Mouse (Mus musculus) myocyte (in vitro differentiated cells): Measurements from ENCODE around the gene Krt81. TPM values are rescaled to one million over a fixed set of nuclear protein-coding genes. Genes with fewer than 3 reads are reported as not detected.

ENCODE experiments used
- H3K27me3 ChIP-seq: one replicate; pipeline ENCODE4 v1.6.1; 2011; ENCODE audit not compliant: control insufficient read depth, insufficient read depth, insufficient read length
- H3K36me3 ChIP-seq: one replicate; pipeline ENCODE4 v1.6.1; 2011; ENCODE audit not compliant: control insufficient read depth, insufficient read depth
- H3K4me2 ChIP-seq: one replicate; pipeline ENCODE4 v1.6.1; 2011; ENCODE audit warnings: low read depth, control low read depth
- H3K4me3 ChIP-seq: one replicate; pipeline ENCODE4 v1.5.1; 2011; ENCODE audit warnings: mild to moderate bottlenecking, control low read depth, moderate library complexity
- H3K79me2 ChIP-seq: one replicate; pipeline ENCODE4 v1.6.1; 2011; ENCODE audit not compliant: control insufficient read depth, insufficient read depth
- H3ac ChIP-seq: one replicate; pipeline ENCODE4 v1.6.1; 2011; ENCODE audit not compliant: control insufficient read depth, insufficient read length
- CEBPB ChIP-seq: IDR thresholded peaks from 2 replicates; pipeline ENCODE4 v1.6.1; 2011; ENCODE audit warnings: mild to moderate bottlenecking, moderate library complexity; ENCODE audit not compliant: poor library complexity, insufficient read depth, severe bottlenecking
- E2F4 ChIP-seq: IDR thresholded peaks from one replicate; pipeline ENCODE4 v1.6.1; 2011; ENCODE audit warnings: mild to moderate bottlenecking, control low read depth, moderate library complexity; ENCODE audit not compliant: insufficient read depth
- MAX ChIP-seq: IDR thresholded peaks from one replicate; pipeline ENCODE4 v1.6.1; 2011; ENCODE audit warnings: low read depth, mild to moderate bottlenecking, control low read depth
- MYOD1 ChIP-seq, 3 experiments: IDR thresholded peaks; one replicate each; pipeline ENCODE4 v1.6.1; 2011; ENCODE audit warnings: control low read depth in 2 of 3, low read depth in 2 of 3, mild to moderate bottlenecking in 2 of 3, moderate library complexity in 1 of 3; ENCODE audit not compliant: insufficient read length in 2 of 3, control insufficient read depth in 1 of 3
- MYOG ChIP-seq, 3 experiments: IDR thresholded peaks; one replicate each; pipeline ENCODE4 v1.6.1; 2011; ENCODE audit warnings: control low read depth in 2 of 3, low read depth in 2 of 3, mild to moderate bottlenecking in 2 of 3; ENCODE audit not compliant: insufficient read length in 2 of 3, control insufficient read depth in 1 of 3, insufficient read depth in 1 of 3
- POLR2A ChIP-seq: IDR thresholded peaks from one replicate; pipeline ENCODE4 v1.6.1; 2011; ENCODE audit warnings: low read depth, mild to moderate bottlenecking, control low read depth, moderate library complexity; ENCODE audit not compliant: insufficient read length
- POLR2AphosphoS2 ChIP-seq: IDR thresholded peaks from one replicate; pipeline ENCODE4 v1.6.1; 2011; ENCODE audit warnings: low read depth, control low read depth; ENCODE audit not compliant: insufficient read length
- REST ChIP-seq: IDR thresholded peaks from one replicate; pipeline ENCODE4 v1.6.1; 2011; ENCODE audit warnings: mild to moderate bottlenecking, control low read depth, moderate library complexity; ENCODE audit not compliant: insufficient read depth, insufficient read length
- SRF ChIP-seq: IDR thresholded peaks from one replicate; pipeline ENCODE4 v1.6.1; 2011; ENCODE audit warnings: low read depth; ENCODE audit not compliant: control insufficient read depth, insufficient read length
- TCF12 ChIP-seq: IDR thresholded peaks from one replicate; pipeline ENCODE4 v1.6.1; 2011; ENCODE audit warnings: mild to moderate bottlenecking, control low read depth; ENCODE audit not compliant: poor library complexity, insufficient read depth, severe bottlenecking
- TCF3 ChIP-seq: IDR thresholded peaks from one replicate; pipeline ENCODE4 v1.6.1; 2011; ENCODE audit warnings: low read depth, control low read depth; ENCODE audit not compliant: insufficient read length
- USF1 ChIP-seq: IDR thresholded peaks from one replicate; pipeline ENCODE4 v1.6.1; 2011; ENCODE audit warnings: low read depth, mild to moderate bottlenecking, control low read depth, moderate library complexity
- polyA plus RNA-seq: library from polyadenylated mRNA; unstranded; fragments of >200 nt; fragmentation: generic; extraction: Trizol; gene quantifications from one replicate; pipeline ENCODE4 v1.2.1, GENCODE M21; 2012; ENCODE audit warnings: missing spikeins

The Krt81 gene
- polyA plus RNA-seq, 1 experiment = not detected

DNA sequence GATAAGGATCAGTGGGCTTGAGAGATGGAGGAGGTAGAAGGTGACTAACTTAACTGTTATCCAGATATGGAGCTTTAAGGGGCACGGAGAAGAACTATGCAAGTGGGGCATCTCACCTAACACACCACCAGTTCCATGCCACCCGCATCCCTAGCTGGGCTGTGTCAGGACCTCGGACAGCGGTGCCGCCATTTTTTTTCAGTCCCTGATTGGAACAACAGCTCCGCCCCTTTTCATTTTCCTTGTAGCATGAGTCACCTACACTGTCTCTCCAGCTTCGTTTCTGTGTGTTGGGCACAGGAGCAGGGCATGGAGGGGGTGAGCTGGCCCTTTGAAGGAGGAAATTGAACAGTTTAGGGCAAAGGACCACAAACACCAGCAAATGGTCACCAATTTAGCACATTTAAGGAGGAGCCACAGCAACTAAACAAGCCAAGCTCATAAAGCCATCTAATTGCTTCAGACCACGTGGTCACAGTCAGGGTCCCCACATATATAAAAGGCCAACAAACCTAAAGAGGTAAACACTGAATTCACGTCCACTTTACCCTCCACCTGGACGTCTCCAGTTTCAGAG, 9.5 kb upstream of the Krt81 start, which contains the start of gene Krt86:
Gene Krt86 (plus strand): TSS at position 527 of the 577 bp plus-strand sequence.
- H3K27me3 ChIP-seq = no peaks in the 10 kb centered on the region
- no peak within 1 kb of the TSS for H3K4me3 ChIP-seq
- no peaks in the 10 kb centered on the region for H3K36me3 ChIP-seq
- H3K79me2 ChIP-seq = no peaks in the 10 kb centered on the region
- no peak within 1 kb of the TSS for H3ac ChIP-seq
- no peak for TF ChIP-seq CEBPB
- peak; percentile 94 for TF ChIP-seq REST
- no peak for TF ChIP-seq POLR2A
- TF ChIP-seq MAX = no peak
- no peak for TF ChIP-seq E2F4
- no peak within 1 kb of the TSS for H3K4me2 ChIP-seq

DNA sequence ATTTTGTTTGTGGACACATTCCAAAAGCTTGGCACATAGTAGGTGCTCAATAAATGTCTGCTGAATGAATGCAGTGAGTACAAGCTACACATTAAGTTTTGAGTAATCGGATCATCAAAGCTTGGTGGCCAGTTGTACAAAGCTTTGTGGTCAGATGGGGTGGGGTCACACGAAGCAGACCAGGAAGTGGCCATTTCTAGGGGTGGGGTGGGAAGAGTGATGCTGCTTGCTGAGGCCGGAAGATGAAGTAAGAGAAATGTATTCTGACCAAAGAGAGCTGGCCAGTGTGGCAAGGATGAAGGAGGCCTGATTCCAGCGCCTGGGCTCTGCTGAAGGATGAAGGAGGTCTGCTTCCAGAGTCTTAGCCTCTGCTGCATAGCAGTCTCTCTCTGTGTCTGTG, 5.5 kb upstream of the Krt81 start:
- Histone ChIP-seq H3ac (no peak overlapping the region), H3K4me2 (no peak overlapping the region), H3K79me2 (no peaks in the 10 kb centered on the region), H3K36me3 (no peaks in the 10 kb centered on the region), H3K4me3 (no peak overlapping the region), H3K27me3 (peaks cover 6% of the 10 kb centered on the region)
- TF ChIP-seq REST (no peak), CEBPB (no peak), USF1 (no peak), TCF3 (no peak), TCF12 (no peak)

DNA sequence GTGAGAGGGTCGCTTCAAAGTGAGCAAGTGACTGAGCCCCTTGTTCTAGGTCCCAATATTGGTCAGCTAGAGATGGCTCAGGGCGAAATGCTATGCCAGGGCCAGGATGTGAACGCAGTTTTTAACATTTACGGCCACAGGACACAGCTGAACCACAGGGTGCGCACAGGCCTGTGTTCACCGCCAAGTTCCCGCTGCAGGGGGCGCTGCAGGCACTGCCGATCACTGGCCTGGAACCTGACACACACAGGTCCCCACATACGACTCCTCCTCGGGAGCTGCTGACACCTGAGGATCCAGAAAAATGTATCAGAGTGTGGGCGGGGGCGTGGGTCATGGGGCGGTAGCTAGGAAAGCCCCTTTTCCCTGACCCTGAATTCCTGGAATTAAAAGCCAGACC, 4.3 kb downstream of the Krt81 start:
- H3K4me2 ChIP-seq = no peak overlapping the region
- peaks cover 28% of the 10 kb centered on the region for H3K27me3 ChIP-seq
- H3K36me3 ChIP-seq = no peaks in the 10 kb centered on the region
- no peak overlapping the region for H3K4me3 ChIP-seq
- H3K79me2 ChIP-seq = no peaks in the 10 kb centered on the region
- TF ChIP-seq MYOG (IDR thresholded peaks at IDR 0.05; ENCODE audit: control insufficient read depth in 1 of 3, insufficient read depth in 1 of 3, insufficient read length in 2 of 3, low read depth in 2 of 3) (no peak), POLR2A (no peak), POLR2AphosphoS2 (no peak), CEBPB (no peak), SRF (no peak), REST (no peak), TCF3 (no peak)
- no peak overlapping the region for H3ac ChIP-seq

DNA sequence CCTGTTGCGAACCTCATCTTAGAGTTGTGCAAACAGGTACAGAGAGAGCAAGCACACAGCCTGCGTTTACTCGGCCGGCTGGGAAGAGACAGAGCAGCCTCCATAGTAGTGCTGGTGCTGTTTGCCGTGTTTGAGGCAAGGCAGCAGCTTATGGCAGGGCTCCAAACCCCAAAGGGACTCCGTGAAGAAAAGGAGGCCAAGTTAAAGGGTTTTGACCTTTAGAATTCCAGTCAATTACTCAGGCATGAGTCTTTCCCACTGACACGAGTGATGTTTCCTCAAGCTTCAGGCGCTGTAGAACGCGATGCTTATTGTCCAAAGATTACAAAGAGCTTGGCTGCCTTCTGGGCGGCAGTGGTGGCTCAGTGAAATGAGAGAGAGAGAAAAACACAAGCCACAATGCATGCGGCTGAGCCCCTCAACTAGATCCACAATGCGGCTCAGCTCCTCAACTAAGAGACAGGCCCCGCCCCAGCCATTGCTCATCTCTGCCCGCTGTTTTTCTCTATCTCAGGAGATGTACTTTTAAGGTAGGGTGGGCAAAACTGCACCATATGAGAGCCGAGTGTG, 5.1 kb downstream of the Krt81 start:
- H3K4me3 ChIP-seq = no peak overlapping the region
- H3K27me3 ChIP-seq = peaks cover 23% of the 10 kb centered on the region
- no peaks in the 10 kb centered on the region for H3K36me3 ChIP-seq
- no peak overlapping the region for H3ac ChIP-seq
- H3K4me2 ChIP-seq = no peak overlapping the region
- TF ChIP-seq E2F4 (no peak), USF1 (no peak), POLR2A (no peak), POLR2AphosphoS2 (no peak), TCF12 (no peak), SRF (no peak), TCF3 (no peak), CEBPB (no peak), MYOD1 (IDR thresholded peaks at IDR 0.05; ENCODE audit: control insufficient read depth in 1 of 3, insufficient read length in 2 of 3, low read depth in 2 of 3) (no peak), REST (no peak), MYOG (IDR thresholded peaks at IDR 0.05; ENCODE audit: control insufficient read depth in 1 of 3, insufficient read depth in 1 of 3, insufficient read length in 2 of 3, low read depth in 2 of 3) (no peak), MAX (no peak)
- H3K79me2 ChIP-seq = no peaks in the 10 kb centered on the region

DNA sequence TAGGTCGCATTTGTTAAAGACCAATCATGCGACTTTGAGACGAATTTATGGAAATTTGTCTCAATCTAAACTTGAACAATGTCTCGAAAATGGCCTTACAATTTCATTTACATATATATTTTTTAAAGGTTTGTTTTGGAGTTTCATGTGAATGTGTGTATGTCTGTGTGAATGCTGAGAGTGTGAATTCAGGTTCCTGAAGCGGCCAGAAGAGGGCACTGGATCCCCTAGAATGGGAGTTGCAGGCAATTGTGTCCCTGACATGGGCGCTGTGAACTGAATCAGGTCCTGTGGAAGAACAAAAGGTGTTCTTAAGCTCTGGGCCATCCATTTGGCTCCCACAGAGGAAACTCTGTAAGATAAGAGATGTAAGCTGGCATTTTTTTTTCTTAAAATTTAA, 7.7 kb downstream of the Krt81 start:
- Histone ChIP-seq H3K79me2 (no peaks in the 10 kb centered on the region), H3K36me3 (no peaks in the 10 kb centered on the region), H3K4me2 (no peak overlapping the region), H3K4me3 (no peak overlapping the region), H3ac (no peak overlapping the region), H3K27me3 (no peaks in the 10 kb centered on the region)
- TF ChIP-seq E2F4 (no peak), REST (no peak), TCF3 (no peak), POLR2AphosphoS2 (no peak), MAX (no peak), POLR2A (no peak), TCF12 (no peak), MYOD1 (IDR thresholded peaks at IDR 0.05; ENCODE audit: control insufficient read depth in 1 of 3, insufficient read length in 2 of 3, low read depth in 2 of 3) (no peak), MYOG (IDR thresholded peaks at IDR 0.05; ENCODE audit: control insufficient read depth in 1 of 3, insufficient read depth in 1 of 3, insufficient read length in 2 of 3, low read depth in 2 of 3) (no peak), CEBPB (no peak), USF1 (no peak), SRF (no peak)
